Mouse (Mus musculus) C2C12 (cell line): Measurements from ENCODE around the gene Lcn8.
A peak's percentile ranks its signal among the peaks of the same experiment; 100 is the strongest.

Experiments used
- CTCF ChIP-seq: IDR thresholded peaks from one replicate; pipeline ENCODE4 v1.5.1; 2011; ENCODE audit not compliant: control insufficient read depth, insufficient read depth, insufficient read length
- FOSL1 ChIP-seq: IDR thresholded peaks from one replicate; pipeline ENCODE4 v1.8.0; 2011; ENCODE audit warnings: mild to moderate bottlenecking, low read length; ENCODE audit not compliant: poor library complexity, insufficient read depth, severe bottlenecking
- USF1 ChIP-seq: IDR thresholded peaks from one replicate; pipeline ENCODE4 v1.6.1; 2011; ENCODE audit warnings: low read depth, mild to moderate bottlenecking, control low read depth, moderate library complexity

GRCm38 (mm10) chr2:25694605-25695004 is 41.7 kb downstream of the Lcn8 start:
- peak; percentile 9 for TF ChIP-seq CTCF
- no peak for TF ChIP-seq USF1
- no peak for TF ChIP-seq FOSL1
